Mouse (Mus musculus) ES-Bruce4 (cell line): Measurements from ENCODE around the gene Tnp2.

ENCODE experiments used
- EP300 ChIP-seq: IDR thresholded peaks from 2 replicates; pipeline ENCODE4 v1.6.1; 2011; ENCODE audit warnings: low read depth, low read length; ENCODE audit not compliant: insufficient read depth
- POLR2A ChIP-seq: IDR thresholded peaks from one replicate; pipeline ENCODE4 v1.8.1; 2011; ENCODE audit warnings: low read length; ENCODE audit not compliant: insufficient read depth

- TF ChIP-seq EP300 (no peak), POLR2A (no peak)
These were observed 21.3 kb downstream of the Tnp2 start for GRCm38 (mm10) chr16:10767158-10767557.
